Mouse (Mus musculus): ENCODE measurements around the gene Vps13a. TPM values are rescaled to one million over a fixed set of nuclear protein-coding genes. Genes with fewer than 3 reads are reported as not detected.
"Not testable (repeated sequence)": the region's sequence is repeated elsewhere in the genome, so short reads cannot be mapped to it uniquely, and the experiment has no call there.

The Vps13a gene
- 6.8 and 7.9 TPM in 2 replicates for polyA plus RNA-seq (2016; fragmentation: Nextera tagmentation; extraction: Ambion mirVana)

DNA sequence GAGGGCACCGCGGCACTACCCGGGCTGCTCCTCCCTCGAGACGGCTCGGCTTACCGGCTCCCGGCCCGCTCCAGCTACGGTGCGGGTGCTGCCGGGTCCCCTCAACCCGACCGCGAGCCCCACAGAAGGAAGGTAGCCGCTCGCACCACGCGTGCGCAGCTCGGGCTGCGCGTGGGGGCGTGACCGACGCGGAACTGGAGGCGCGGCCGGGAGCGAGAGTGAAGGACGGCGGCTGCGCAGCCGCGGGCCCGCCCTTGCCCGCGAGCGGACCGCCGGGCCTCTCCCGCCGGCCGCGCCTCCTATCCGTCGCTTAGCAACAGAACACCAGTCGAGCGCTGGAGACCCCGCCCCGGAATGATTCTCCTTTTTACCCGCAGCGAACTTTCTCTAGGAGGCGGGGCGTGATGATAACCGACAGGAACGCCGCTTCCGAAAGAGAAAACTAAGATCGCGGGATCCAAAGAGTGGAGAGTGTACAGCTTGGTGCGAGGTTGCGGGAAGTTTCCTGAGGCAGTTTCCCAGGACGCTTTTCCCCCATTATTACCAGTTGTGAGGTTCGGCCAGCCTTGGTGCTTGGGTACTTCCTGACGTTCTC is at the start of gene Vps13a:
TSS of gene Vps13a (minus strand) at position 144 of the 595 bp plus-strand sequence.
- Histone ChIP-seq H3K27ac (no peak within 1 kb of the TSS), H3K4me2 (peak within 1 kb of the TSS; percentile 98), H3K4me3 (replicated peaks) (peak within 1 kb of the TSS; percentile 69), H3K27me3 (peaks cover 22% of the 10 kb centered on the region), H3K9ac (replicated peaks) (peak within 1 kb of the TSS; percentile 69), H3K4me1 (replicated peaks) (peaks cover 3% of the 10 kb centered on the region; the same call in 1 of the 2 replicates), H3K36me3 (no peaks in the 10 kb centered on the region), H3K9me3 (no peaks in the 10 kb centered on the region)
- peak; percentile 95 for ATAC-seq (ENCODE audit: insufficient number of reproducible peaks, insufficient read depth, low FRiP score, low TSS enrichment, low read depth)
- WGBS = under 1% methylated on average over 67 of the region's 67 CpGs

DNA sequence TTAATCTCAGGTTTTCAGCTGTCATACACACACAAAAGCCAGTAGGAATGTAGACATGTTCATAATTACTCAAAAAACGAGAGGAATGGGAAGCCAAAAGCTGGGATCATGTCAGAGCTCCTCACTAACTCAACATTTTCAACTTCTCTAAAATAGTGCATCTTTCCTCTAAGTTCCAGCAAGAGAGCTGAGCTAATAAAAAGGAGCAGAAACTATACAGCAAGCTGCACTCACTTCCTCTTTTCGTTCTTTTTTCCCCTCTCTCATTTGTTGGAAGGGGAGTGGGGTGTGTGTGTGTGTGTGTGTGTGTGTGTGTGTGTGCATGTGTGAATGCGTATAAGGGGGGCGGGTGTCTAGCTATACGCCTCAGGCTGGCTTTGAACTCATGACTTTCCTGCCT is 46.9 kb upstream of the Vps13a start:
- H3K4me3 ChIP-seq (replicated peaks) = no peak overlapping the region
- no peaks in the 10 kb centered on the region for H3K27me3 ChIP-seq
- no peaks in the 10 kb centered on the region for H3K4me1 ChIP-seq (replicated peaks)
- no peak for ATAC-seq (ENCODE audit: insufficient number of reproducible peaks, insufficient read depth, low FRiP score, low TSS enrichment, low read depth)
- WGBS = 78% methylated on average over 5 of the region's 5 CpGs
- H3K27ac ChIP-seq = no peak overlapping the region
- H3K9me3 ChIP-seq = no peaks in the 10 kb centered on the region
- H3K9ac ChIP-seq (replicated peaks) = no peak overlapping the region
- no peak overlapping the region for H3K4me2 ChIP-seq
- no peaks in the 10 kb centered on the region for H3K36me3 ChIP-seq

DNA sequence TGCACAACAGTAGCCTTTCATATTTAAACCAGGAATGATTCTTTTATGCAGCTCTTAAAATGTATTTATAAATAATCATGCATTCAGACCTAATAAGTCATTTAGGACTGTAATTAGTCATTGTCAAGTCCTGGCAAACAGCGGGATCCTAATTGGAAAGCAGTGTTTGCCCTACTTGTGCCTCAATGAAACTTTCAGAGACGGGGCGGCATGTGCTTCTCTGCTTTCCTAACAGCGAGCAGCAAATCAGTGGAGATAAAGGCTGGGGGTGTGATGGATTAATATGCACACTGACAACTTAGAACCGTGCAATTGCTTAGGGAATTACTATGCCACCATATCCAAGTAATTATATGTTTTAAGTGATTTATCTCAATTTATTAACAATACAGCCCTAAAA is 44.5 kb upstream of the Vps13a start:
- no peak overlapping the region for H3K27ac ChIP-seq
- no peaks in the 10 kb centered on the region for H3K9me3 ChIP-seq
- H3K4me3 ChIP-seq (replicated peaks) = no peak overlapping the region
- WGBS = 59% methylated on average over 5 of the region's 5 CpGs
- no peaks in the 10 kb centered on the region for H3K36me3 ChIP-seq
- ATAC-seq (ENCODE audit: insufficient number of reproducible peaks, insufficient read depth, low FRiP score, low TSS enrichment, low read depth) = no peak
- H3K9ac ChIP-seq (replicated peaks) = no peak overlapping the region
- no peak overlapping the region for H3K4me2 ChIP-seq
- H3K4me1 ChIP-seq (replicated peaks) = no peaks in the 10 kb centered on the region
- no peaks in the 10 kb centered on the region for H3K27me3 ChIP-seq

- no peak overlapping the region for H3K4me2 ChIP-seq
- H3K4me3 ChIP-seq (replicated peaks) = no peak overlapping the region
- H3K36me3 ChIP-seq = no peaks in the 10 kb centered on the region
- H3K9me3 ChIP-seq = no peaks in the 10 kb centered on the region
- no peaks in the 10 kb centered on the region for H3K4me1 ChIP-seq (replicated peaks)
- no peak for ATAC-seq (ENCODE audit: insufficient number of reproducible peaks, insufficient read depth, low FRiP score, low TSS enrichment, low read depth)
- no peaks in the 10 kb centered on the region for H3K27me3 ChIP-seq
- WGBS = 33% methylated on average over 5 of the region's 5 CpGs
- no peak overlapping the region for H3K9ac ChIP-seq (replicated peaks)
- H3K27ac ChIP-seq = no peak overlapping the region
These were observed 34.1 kb upstream of the Vps13a start for GRCm38 (mm10) chr19:16814848-16815247.

DNA sequence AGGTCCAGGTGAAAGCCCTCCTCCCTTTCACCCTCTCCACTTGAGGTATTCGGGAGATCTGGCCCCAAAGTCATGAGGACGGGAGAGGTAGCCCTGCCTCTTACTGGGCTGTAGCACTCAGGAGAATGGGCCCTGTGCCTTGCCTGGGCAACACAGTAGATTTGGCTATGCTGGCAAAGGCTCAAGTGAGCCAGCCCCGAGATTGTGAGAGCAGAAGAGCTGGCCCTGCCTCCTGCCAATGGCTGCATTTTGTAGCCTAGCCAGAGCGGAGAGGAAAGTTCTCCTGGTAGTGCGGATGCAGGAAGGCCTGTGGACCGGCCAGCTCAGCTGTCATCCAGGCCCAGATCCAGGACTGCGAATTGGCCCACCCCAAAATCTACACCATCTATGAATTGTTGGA is 32.6 kb upstream of the Vps13a start:
- ATAC-seq (ENCODE audit: insufficient number of reproducible peaks, insufficient read depth, low FRiP score, low TSS enrichment, low read depth) = no peak
- no peak overlapping the region for H3K9ac ChIP-seq (replicated peaks)
- WGBS = 83% methylated on average over 7 of the region's 7 CpGs
- H3K27ac ChIP-seq = no peak overlapping the region
- H3K4me2 ChIP-seq = no peak overlapping the region
- H3K36me3 ChIP-seq = no peaks in the 10 kb centered on the region
- H3K4me1 ChIP-seq (replicated peaks) = no peaks in the 10 kb centered on the region
- H3K9me3 ChIP-seq = no peaks in the 10 kb centered on the region
- H3K4me3 ChIP-seq (replicated peaks) = no peak overlapping the region
- no peaks in the 10 kb centered on the region for H3K27me3 ChIP-seq

GRCm38 (mm10) chr19:16812072-16812608 is 31.4 kb upstream of the Vps13a start:
- Histone ChIP-seq H3K9me3 (no peaks in the 10 kb centered on the region), H3K27ac (no peak overlapping the region), H3K36me3 (no peaks in the 10 kb centered on the region), H3K4me1 (replicated peaks) (no peaks in the 10 kb centered on the region), H3K9ac (replicated peaks) (no peak overlapping the region), H3K4me2 (no peak overlapping the region), H3K4me3 (replicated peaks) (no peak overlapping the region), H3K27me3 (no peaks in the 10 kb centered on the region)
- WGBS = 93% methylated on average over 8 of the region's 8 CpGs
- ATAC-seq (ENCODE audit: insufficient number of reproducible peaks, insufficient read depth, low FRiP score, low TSS enrichment, low read depth) = no peak

GRCm38 (mm10) chr19:16805102-16805501 is 24.4 kb upstream of the Vps13a start:
- H3K9me3 ChIP-seq = no peaks in the 10 kb centered on the region
- no peak overlapping the region for H3K4me2 ChIP-seq
- no peak for ATAC-seq (ENCODE audit: insufficient number of reproducible peaks, insufficient read depth, low FRiP score, low TSS enrichment, low read depth)
- H3K9ac ChIP-seq (replicated peaks) = no peak overlapping the region
- no peak overlapping the region for H3K4me3 ChIP-seq (replicated peaks)
- H3K4me1 ChIP-seq (replicated peaks) = no peaks in the 10 kb centered on the region
- H3K27me3 ChIP-seq = no peaks in the 10 kb centered on the region
- H3K36me3 ChIP-seq = no peaks in the 10 kb centered on the region
- 38% methylated on average over 3 of the region's 3 CpGs for WGBS
- no peak overlapping the region for H3K27ac ChIP-seq

GRCm38 (mm10) chr19:16804578-16804977 is 23.8 kb upstream of the Vps13a start:
- ATAC-seq (ENCODE audit: insufficient number of reproducible peaks, insufficient read depth, low FRiP score, low TSS enrichment, low read depth) = no peak
- no CpG with 5 or more reads among the region's 11 CpGs for WGBS
- no peaks in the 10 kb centered on the region for H3K27me3 ChIP-seq

GRCm38 (mm10) chr19:16802707-16803106 is 22.0 kb upstream of the Vps13a start:
- WGBS = 5% methylated on average over 3 of the region's 3 CpGs
- ATAC-seq (ENCODE audit: insufficient number of reproducible peaks, insufficient read depth, low FRiP score, low TSS enrichment, low read depth) = no peak
- Histone ChIP-seq H3K4me1 (replicated peaks) (no peaks in the 10 kb centered on the region), H3K9ac (replicated peaks) (no peak overlapping the region), H3K36me3 (no peaks in the 10 kb centered on the region), H3K27me3 (no peaks in the 10 kb centered on the region), H3K9me3 (no peaks in the 10 kb centered on the region), H3K27ac (no peak overlapping the region), H3K4me3 (replicated peaks) (no peak overlapping the region), H3K4me2 (no peak overlapping the region)

More at GRCm38 (mm10) chr19:16804578-16804977, 23.8 kb upstream of the Vps13a start:
- Histone ChIP-seq H3K9ac (replicated peaks) (no peak overlapping the region), H3K36me3 (no peaks in the 10 kb centered on the region), H3K27ac (no peak overlapping the region), H3K4me1 (replicated peaks) (no peaks in the 10 kb centered on the region), H3K4me3 (replicated peaks) (no peak overlapping the region), H3K9me3 (no peaks in the 10 kb centered on the region), H3K4me2 (no peak overlapping the region)

DNA sequence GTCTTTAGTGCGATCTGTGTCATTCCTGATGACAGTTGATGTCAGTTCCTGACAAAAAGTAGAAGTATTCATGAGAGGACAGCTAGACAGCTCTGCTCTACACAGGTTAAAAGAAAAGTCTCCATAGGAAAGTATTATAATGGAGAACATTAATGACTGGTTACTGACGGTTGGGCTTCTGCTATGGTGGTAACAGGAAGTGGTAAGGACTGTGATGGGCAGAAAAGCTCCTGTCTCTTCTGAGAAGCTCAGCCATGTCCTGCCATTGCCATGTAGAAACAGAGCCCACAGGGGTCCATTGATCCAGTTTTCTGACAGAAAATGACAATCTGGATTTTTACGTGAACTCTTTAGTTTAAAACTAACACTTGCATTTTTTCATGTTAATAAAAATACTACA is 21.4 kb upstream of the Vps13a start:
- H3K36me3 ChIP-seq = no peaks in the 10 kb centered on the region
- no peak overlapping the region for H3K4me2 ChIP-seq
- WGBS = 81% methylated on average over 3 of the region's 3 CpGs
- no peaks in the 10 kb centered on the region for H3K4me1 ChIP-seq (replicated peaks)
- no peak overlapping the region for H3K9ac ChIP-seq (replicated peaks)
- no peaks in the 10 kb centered on the region for H3K27me3 ChIP-seq
- no peak overlapping the region for H3K27ac ChIP-seq
- no peak for ATAC-seq (ENCODE audit: insufficient number of reproducible peaks, insufficient read depth, low FRiP score, low TSS enrichment, low read depth)
- H3K4me3 ChIP-seq (replicated peaks) = no peak overlapping the region
- no peaks in the 10 kb centered on the region for H3K9me3 ChIP-seq

- Histone ChIP-seq H3K27ac (no peak overlapping the region), H3K27me3 (no peaks in the 10 kb centered on the region; the same call in 1 of the 2 replicates), H3K36me3 (no peaks in the 10 kb centered on the region), H3K9ac (replicated peaks) (no peak overlapping the region), H3K4me3 (replicated peaks) (no peak overlapping the region), H3K4me1 (replicated peaks) (no peaks in the 10 kb centered on the region), H3K4me2 (no peak overlapping the region), H3K9me3 (peaks cover 12% of the 10 kb centered on the region)
- WGBS = 79% methylated on average over 4 of the region's 4 CpGs
- ATAC-seq (ENCODE audit: insufficient number of reproducible peaks, insufficient read depth, low FRiP score, low TSS enrichment, low read depth) = no peak
These were observed 17.2 kb upstream of the Vps13a start for GRCm38 (mm10) chr19:16797923-16798322.

- not testable (repeated sequence) for H3K4me2 ChIP-seq; H3K36me3 ChIP-seq; ATAC-seq (ENCODE audit: insufficient number of reproducible peaks, insufficient read depth, low FRiP score, low TSS enrichment, low read depth); H3K4me3 ChIP-seq (replicated peaks); H3K4me1 ChIP-seq (replicated peaks); H3K27ac ChIP-seq; H3K27me3 ChIP-seq; H3K9ac ChIP-seq (replicated peaks)
- 82% methylated on average over 3 of the region's 3 CpGs for WGBS
- peaks cover 12% of the 10 kb centered on the region for H3K9me3 ChIP-seq
These were observed 13.8 kb upstream of the Vps13a start for GRCm38 (mm10) chr19:16794486-16794885.

Measured in limb, embryonic 12.5 days (tissue).